Mouse (Mus musculus): Measurements from ENCODE around the gene Clec16a. TPM values are rescaled to one million over a fixed set of nuclear protein-coding genes. Genes with fewer than 3 reads are reported as not detected.

The Clec16a gene
- polyA plus RNA-seq, 1 experiment from 2014 or later, result 24.9 TPM

DNA sequence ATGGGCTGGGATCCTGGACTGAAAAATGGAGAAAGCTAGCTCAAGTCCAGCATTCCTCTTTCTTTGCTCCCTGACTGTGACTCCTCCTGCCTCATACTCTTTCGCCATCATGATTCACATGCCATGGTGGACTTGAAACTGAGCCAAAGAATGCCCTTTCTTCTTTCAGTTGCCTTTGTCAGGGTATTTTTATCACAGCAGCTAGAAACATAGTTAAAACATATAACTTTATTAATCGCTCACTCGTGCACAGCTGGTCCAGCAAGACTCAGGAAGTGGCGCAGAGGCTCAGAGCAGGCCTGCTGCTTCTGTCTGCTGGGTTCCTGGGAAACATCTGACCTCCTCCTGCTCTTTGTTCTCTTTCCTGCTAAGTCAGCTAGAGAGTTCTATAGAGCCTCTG, 158.8 kb downstream of the Clec16a start:
- Histone ChIP-seq H3K27ac (replicated peaks) (peak overlapping the region; percentile 43), H3K4me1 (peaks cover 14% of the 10 kb centered on the region), H3K27me3 (replicated peaks) (no peaks in the 10 kb centered on the region), H3K4me2 (no peak overlapping the region), H3K4me3 (no peak overlapping the region), H3K9me3 (no peaks in the 10 kb centered on the region), H3K9ac (0 out of 2 replicates have a peak overlapping the region, but pooled peaks have one; percentile 29), H3K36me3 (no peaks in the 10 kb centered on the region)
- 48% methylated on average over 4 of the region's 4 CpGs for WGBS
- ATAC-seq (ENCODE audit: extremely low read depth, insufficient number of reproducible peaks, low FRiP score, low TSS enrichment), result no peak

DNA sequence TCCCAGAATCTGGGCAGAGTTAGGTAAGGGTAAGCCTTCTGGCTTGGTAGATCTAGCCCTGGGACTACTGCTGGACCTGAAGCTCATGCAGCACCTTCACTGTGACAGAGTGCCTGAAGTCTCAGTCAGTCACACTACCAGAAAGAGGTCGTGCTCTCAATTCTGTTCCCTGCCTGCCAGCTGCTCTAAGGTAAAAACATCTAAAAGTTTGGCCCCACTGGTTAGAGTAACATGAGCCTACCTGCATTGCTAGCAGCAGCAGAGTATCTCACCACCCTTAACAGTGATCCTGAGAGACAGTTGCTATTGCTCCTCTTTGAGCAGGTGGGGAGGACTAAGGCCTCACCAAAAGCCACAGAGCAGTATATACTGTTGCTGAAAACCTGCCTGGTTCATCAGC, 160.3 kb downstream of the Clec16a start:
- no peak overlapping the region for H3K4me3 ChIP-seq
- H3K27me3 ChIP-seq (replicated peaks), result no peaks in the 10 kb centered on the region
- H3K4me2 ChIP-seq, result no peak overlapping the region
- no peaks in the 10 kb centered on the region for H3K36me3 ChIP-seq
- WGBS, result 54% methylated on average over 1 of the region's 1 CpGs
- H3K27ac ChIP-seq (replicated peaks), result no peak overlapping the region
- H3K9ac ChIP-seq, result no peak overlapping the region
- no peak for ATAC-seq (ENCODE audit: extremely low read depth, insufficient number of reproducible peaks, low FRiP score, low TSS enrichment)
- no peaks in the 10 kb centered on the region for H3K9me3 ChIP-seq
- peaks cover 13% of the 10 kb centered on the region for H3K4me1 ChIP-seq

DNA sequence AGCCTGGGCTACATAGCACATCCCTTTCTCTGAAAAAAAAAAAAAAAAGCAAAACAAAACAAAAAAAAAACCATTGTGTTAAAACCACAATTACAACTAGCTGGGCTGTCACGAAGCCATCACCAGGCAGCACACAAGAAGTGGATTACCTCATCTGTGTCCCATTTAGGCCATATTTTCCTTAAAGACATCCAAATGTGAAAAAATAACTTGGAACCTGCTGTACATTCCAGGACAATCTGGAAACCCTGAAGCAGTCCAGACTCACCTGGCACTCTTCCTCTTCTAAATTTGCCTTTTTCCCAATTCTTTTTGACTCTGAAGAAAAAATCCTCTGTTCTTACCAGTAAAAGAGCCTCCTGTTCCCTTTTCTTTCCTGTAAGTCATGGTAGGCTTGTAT, 166.4 kb downstream of the Clec16a start:
- Histone ChIP-seq H3K27me3 (replicated peaks) (no peaks in the 10 kb centered on the region), H3K36me3 (no peaks in the 10 kb centered on the region), H3K4me1 (peaks cover 7% of the 10 kb centered on the region; the same call in 1 of the 2 replicates), H3K4me2 (no peak overlapping the region), H3K27ac (replicated peaks) (no peak overlapping the region), H3K9ac (no peak overlapping the region), H3K9me3 (no peaks in the 10 kb centered on the region), H3K4me3 (no peak overlapping the region)
- ATAC-seq (ENCODE audit: extremely low read depth, insufficient number of reproducible peaks, low FRiP score, low TSS enrichment), result no peak
- WGBS, result 81% methylated on average over 1 of the region's 1 CpGs

DNA sequence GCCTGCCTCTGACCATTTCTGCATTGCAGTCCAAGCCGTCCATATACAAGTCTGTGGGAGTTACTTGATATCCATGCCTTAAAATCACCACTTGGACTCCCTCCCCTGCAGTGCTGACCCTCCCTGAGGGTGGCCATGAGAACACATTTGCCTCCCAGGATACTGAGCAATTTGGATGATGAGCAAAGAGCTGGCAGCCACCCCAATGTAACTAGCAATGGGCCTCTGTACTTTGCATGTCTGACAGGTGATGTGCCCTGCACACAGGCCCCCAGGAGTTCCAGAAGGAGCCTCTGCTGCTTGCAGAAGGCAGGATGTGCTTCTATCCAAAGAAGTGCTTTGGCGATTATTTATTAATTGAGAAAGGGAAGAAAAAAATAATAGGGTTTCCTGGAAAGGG, 167.9 kb downstream of the Clec16a start:
- WGBS, result 47% methylated on average over 2 of the region's 2 CpGs
- no peak overlapping the region for H3K9ac ChIP-seq
- no peak overlapping the region for H3K27ac ChIP-seq (replicated peaks)
- H3K36me3 ChIP-seq, result no peaks in the 10 kb centered on the region
- no peak overlapping the region for H3K4me3 ChIP-seq
- H3K27me3 ChIP-seq (replicated peaks), result no peaks in the 10 kb centered on the region
- ATAC-seq (ENCODE audit: extremely low read depth, insufficient number of reproducible peaks, low FRiP score, low TSS enrichment), result no peak
- no peaks in the 10 kb centered on the region for H3K9me3 ChIP-seq
- H3K4me1 ChIP-seq, result peaks cover 7% of the 10 kb centered on the region; the same call in 1 of the 2 replicates
- no peak overlapping the region for H3K4me2 ChIP-seq

DNA sequence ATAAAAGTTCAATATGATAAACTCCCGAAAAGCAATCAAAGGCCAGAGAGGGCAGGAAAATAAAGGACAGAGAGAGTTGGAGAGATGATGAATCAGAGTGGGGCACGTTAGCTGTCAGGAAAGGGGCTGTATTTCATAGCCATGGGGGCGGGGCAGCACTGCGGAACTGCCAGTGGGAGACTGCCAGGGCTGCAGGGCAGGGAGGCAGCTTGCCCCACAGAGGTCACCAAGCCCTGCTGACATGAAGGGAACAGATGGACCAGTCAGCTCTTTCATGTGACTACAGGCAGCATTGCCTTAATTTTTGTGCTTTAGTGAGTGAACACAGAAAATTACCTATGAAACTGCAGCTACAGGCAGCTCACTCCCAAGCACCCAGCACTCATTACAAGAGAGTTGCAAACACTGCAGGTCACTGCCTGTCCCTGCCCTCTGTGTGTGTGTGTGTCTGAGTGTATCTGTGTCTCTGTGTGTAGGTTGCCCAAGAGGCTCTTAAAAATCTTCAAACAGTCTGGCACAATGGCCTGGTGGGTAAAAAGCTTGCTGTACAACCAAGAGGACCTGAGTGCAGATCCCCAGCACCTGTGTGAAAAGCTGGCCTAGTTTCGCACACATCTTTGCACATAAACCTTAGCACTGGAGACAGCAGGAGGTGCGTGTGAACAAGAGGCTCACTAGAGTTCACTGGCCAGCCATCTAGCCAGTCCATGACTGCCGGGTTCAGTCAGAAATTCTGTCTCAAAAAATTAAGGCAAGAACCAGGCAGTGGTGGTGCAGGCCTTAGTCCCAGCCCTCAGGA, 168.5 kb downstream of the Clec16a start:
- Histone ChIP-seq H3K9me3 (no peaks in the 10 kb centered on the region), H3K4me3 (no peak overlapping the region), H3K27ac (replicated peaks) (no peak overlapping the region), H3K27me3 (replicated peaks) (no peaks in the 10 kb centered on the region), H3K36me3 (no peaks in the 10 kb centered on the region), H3K4me2 (no peak overlapping the region), H3K4me1 (peaks cover 7% of the 10 kb centered on the region; the same call in 1 of the 2 replicates), H3K9ac (no peak overlapping the region)
- 60% methylated on average over 7 of the region's 7 CpGs for WGBS
- no peak for ATAC-seq (ENCODE audit: extremely low read depth, insufficient number of reproducible peaks, low FRiP score, low TSS enrichment)

DNA sequence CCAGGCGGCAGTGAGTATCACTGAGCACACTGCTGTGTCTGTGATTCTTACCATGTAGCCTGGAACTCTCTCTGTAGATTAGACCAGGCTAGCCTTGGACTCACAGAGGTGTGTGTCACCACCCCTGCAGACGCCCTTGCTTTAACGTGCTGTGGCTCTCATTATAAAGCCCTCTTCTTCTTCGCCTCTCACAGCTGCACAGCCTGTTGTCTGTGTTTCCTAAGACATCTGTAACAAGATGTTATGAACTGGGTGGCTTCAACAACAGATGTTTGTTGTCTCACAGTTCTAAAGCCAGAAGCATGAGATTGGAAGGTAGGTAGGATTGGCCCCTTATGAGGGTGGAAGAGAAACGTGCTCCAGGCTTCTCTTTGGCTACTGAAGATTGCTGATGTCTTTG, 170.1 kb downstream of the Clec16a start:
- Histone ChIP-seq H3K27ac (replicated peaks) (no peak overlapping the region), H3K9ac (no peak overlapping the region), H3K4me1 (peaks cover 7% of the 10 kb centered on the region; the same call in 1 of the 2 replicates), H3K4me2 (no peak overlapping the region), H3K36me3 (no peaks in the 10 kb centered on the region), H3K9me3 (no peaks in the 10 kb centered on the region), H3K4me3 (no peak overlapping the region), H3K27me3 (replicated peaks) (no peaks in the 10 kb centered on the region)
- WGBS, result 82% methylated on average over 5 of the region's 5 CpGs
- no peak for ATAC-seq (ENCODE audit: extremely low read depth, insufficient number of reproducible peaks, low FRiP score, low TSS enrichment)

DNA sequence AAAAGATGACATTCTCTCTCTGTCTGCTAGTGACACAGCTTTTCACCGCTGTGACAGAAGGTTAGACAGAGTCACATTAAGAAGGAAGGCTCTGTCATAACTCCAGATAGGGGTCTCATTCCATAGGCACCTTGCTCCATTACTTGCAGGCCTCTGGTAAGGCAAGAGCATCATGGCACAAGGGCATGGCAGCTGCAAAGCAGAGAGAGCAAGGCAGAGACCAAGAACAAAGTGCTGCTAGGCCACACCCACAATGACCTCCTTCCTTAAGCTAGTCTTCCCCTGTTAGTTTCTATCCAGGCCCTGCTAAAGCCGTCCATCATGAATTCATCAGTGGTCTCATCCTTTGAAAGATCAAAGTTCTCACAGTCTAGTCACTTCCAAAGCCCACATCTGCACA, 170.5 kb downstream of the Clec16a start:
- no peak for ATAC-seq (ENCODE audit: extremely low read depth, insufficient number of reproducible peaks, low FRiP score, low TSS enrichment)

DNA sequence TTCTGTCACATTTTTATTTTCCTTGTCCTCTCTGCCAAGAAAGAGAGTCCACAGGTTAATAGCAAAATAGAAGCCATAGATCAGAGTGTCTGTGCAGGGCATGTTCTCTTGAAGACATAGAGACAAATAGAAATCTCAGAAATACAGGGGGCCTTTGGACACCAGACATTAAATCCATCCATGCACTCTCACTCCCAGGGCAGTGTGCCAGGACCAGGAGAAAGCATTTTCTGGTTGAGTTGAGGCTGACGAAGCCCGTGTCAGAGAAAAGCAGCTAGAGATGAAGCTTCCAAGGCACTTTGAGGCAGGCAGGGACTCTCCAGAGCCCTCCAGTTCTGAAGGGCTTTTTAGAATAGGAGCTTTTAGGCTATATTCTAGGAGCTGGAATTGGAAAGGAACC, 171.6 kb downstream of the Clec16a start:
- Histone ChIP-seq H3K36me3 (no peaks in the 10 kb centered on the region), H3K27ac (replicated peaks) (no peak overlapping the region), H3K27me3 (replicated peaks) (no peaks in the 10 kb centered on the region), H3K4me3 (no peak overlapping the region), H3K4me2 (no peak overlapping the region), H3K4me1 (peaks cover 7% of the 10 kb centered on the region; the same call in 1 of the 2 replicates), H3K9me3 (no peaks in the 10 kb centered on the region), H3K9ac (no peak overlapping the region)
- no peak for ATAC-seq (ENCODE audit: extremely low read depth, insufficient number of reproducible peaks, low FRiP score, low TSS enrichment)
- 68% methylated on average over 2 of the region's 2 CpGs for WGBS

More for the DNA sequence above, 170.5 kb downstream of the Clec16a start:
- no peak overlapping the region for H3K9ac ChIP-seq
- H3K27me3 ChIP-seq (replicated peaks), result no peaks in the 10 kb centered on the region
- H3K36me3 ChIP-seq, result no peaks in the 10 kb centered on the region
- no peak overlapping the region for H3K4me3 ChIP-seq
- H3K4me2 ChIP-seq, result no peak overlapping the region
- H3K9me3 ChIP-seq, result no peaks in the 10 kb centered on the region
- H3K4me1 ChIP-seq, result peaks cover 7% of the 10 kb centered on the region; the same call in 1 of the 2 replicates
- no peak overlapping the region for H3K27ac ChIP-seq (replicated peaks)
- WGBS, result 75% methylated on average over 2 of the region's 2 CpGs

DNA sequence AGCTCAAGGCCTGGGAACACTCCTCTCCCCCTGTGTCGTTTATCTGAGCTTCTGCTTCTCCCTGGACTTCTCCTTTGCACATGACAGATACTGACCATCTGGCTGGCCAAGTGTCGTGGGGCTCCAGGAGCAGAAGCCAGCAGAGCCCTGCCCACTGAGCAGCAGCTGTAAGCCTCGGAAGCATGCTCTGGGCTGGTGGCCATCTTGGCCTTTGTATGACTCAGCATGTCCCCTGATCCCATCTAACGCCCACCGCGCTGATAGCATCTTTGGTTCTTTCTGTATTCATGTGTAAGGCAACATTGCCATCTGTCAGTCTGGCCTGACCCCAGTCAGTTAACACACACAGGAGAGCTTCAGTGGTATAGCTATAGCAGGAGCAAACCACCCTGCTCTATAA, 174.8 kb downstream of the Clec16a start:
- Histone ChIP-seq H3K4me1 (peaks cover 21% of the 10 kb centered on the region), H3K27ac (replicated peaks) (no peak overlapping the region), H3K4me3 (no peak overlapping the region), H3K9ac (no peak overlapping the region), H3K27me3 (replicated peaks) (no peaks in the 10 kb centered on the region), H3K4me2 (no peak overlapping the region), H3K9me3 (no peaks in the 10 kb centered on the region), H3K36me3 (no peaks in the 10 kb centered on the region)
- ATAC-seq (ENCODE audit: extremely low read depth, insufficient number of reproducible peaks, low FRiP score, low TSS enrichment), result no peak
- WGBS, result 62% methylated on average over 6 of the region's 6 CpGs

DNA sequence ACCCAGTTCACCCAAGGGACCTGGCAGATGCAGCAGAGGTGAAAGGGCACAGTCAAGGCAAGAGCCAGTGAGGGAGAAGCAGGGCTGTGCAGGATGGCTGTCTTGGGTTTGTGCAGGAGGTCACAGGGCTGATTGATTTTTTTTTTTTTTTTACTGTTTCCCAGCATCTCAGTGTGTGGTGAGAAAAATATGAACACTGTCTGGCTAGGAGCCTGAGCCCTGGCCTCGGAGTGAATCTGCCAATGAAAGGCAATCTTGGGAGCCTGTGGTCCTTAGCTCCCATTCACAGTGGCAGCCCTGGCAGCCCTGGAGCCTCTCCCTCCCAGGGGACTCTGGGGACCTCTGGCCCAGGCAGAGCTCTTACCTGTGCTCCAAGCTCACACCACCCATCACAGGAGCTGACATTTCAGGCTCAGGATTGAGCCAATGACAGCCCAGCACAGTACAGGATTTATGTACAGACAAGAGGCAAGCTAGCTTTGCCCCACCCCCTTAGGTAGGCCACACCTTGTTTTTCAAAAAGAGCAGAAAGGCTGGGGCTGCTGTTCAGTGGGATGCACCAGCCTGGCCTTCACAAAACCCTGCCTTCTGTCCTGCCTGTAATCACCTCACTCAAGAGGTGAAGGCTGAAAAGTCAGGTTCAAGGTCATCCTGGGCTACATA, 177.9 kb downstream of the Clec16a start:
- Histone ChIP-seq H3K27me3 (replicated peaks) (no peaks in the 10 kb centered on the region), H3K27ac (replicated peaks) (no peak overlapping the region; the same call in 1 of the 2 replicates), H3K4me1 (peaks cover 29% of the 10 kb centered on the region), H3K9me3 (no peaks in the 10 kb centered on the region), H3K4me2 (no peak overlapping the region), H3K36me3 (no peaks in the 10 kb centered on the region), H3K4me3 (no peak overlapping the region), H3K9ac (no peak overlapping the region)
- no peak for ATAC-seq (ENCODE audit: extremely low read depth, insufficient number of reproducible peaks, low FRiP score, low TSS enrichment)
- 42% methylated on average over 1 of the region's 1 CpGs for WGBS

DNA sequence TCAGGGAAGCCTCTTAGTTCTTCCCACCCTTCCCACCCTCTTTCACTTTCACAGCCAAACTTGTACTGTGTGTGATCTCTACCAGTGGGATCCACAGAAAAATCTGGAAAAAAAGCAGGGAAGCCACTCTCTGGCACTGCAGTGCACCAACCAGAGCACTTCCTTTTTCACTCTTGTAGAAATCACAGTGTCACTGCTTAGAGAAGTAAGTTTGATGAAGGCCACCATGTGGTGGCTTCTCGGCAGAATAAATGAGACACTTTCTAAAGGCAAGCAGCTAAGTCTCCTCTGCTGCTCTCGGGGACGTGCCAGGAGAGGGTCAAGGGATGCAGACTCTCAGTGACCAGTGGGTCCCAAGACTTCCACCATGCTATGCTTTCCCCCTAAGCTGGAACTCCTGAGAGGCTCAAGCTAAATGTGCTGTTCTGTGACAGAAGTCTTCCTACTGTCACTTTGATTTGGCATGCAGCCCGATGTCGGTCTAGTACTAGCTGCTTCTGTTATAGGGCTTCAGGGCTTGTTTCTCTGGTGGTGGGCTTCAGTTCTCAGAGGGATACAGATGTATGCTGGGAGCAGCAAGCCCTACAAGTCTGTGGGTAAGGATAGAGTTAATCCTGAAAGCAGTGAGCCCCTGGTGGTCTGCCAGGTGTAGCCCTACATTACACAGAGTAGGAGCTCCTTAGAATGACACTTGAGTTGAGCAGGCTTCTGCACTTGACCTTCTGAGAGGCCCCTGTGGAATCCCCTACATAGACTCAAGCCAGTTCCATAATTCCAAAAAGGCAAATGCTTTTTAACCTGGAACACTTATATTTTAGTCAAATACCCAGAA, 178.9 kb downstream of the Clec16a start:
- H3K4me1 ChIP-seq, result peaks cover 30% of the 10 kb centered on the region
- H3K27ac ChIP-seq (replicated peaks), result no peak overlapping the region
- ATAC-seq (ENCODE audit: extremely low read depth, insufficient number of reproducible peaks, low FRiP score, low TSS enrichment), result no peak

More for the DNA sequence above, 178.9 kb downstream of the Clec16a start:
- Histone ChIP-seq H3K27me3 (replicated peaks) (no peaks in the 10 kb centered on the region), H3K4me3 (no peak overlapping the region), H3K9ac (no peak overlapping the region), H3K4me2 (no peak overlapping the region), H3K36me3 (no peaks in the 10 kb centered on the region), H3K9me3 (no peaks in the 10 kb centered on the region)
- 66% methylated on average over 5 of the region's 5 CpGs for WGBS
